Mouse (Mus musculus): ENCODE measurements around the gene Adrm1.
A peak's percentile ranks its signal among the peaks of the same experiment; 100 is the strongest.

The Adrm1 gene

DNA sequence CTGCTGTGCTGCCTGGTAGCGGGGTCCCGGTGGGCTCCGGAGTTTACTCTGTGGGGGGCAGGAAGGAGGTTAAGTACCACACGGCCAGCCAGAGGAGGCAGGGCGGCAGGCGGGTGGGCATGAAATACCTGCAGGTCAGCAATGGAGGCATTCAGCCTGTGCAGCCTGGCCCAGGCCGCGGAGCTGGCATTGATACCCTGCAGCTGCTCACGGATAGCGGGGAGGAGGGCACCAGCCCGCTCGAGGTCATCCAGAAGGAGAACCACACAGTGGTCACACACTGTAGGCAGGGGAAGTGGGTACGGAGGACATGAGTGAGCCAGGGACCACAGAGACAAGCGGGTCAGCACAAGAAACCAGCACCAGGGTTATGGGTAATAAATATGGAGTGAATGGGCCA lies 14.4 kb downstream of the Adrm1 start:
- no peak for DNase-seq

GRCm38 (mm10) chr2:180187362-180187761 lies 16.1 kb downstream of the Adrm1 start:
- no peak for DNase-seq

GRCm38 (mm10) chr2:180196610-180197322 lies 25.5 kb downstream of the Adrm1 start:
- DNase-seq, result no peak

GRCm38 (mm10) chr2:180197323-180198037 lies 26.2 kb downstream of the Adrm1 start:
- DNase-seq, result no peak

DNA sequence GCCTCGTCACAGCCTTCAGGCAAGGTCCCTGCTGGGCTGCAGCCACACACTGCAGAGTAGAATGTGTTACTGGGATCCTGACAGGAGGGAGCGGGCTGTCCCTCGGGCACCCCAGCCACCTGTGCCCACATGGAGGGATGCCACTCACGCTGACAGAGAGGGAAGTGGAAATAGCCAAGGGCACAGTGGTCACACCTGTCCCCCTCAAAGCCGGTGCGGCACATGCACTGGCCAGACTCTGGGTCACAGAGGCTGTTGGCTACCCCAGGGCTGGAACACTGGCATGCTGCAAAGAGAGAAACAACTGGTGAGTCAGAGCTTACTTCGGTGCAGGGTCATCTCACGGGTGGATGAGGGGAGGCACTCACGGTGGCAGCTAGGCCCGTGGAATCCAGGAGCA lies 27.5 kb downstream of the Adrm1 start:
- no peak for DNase-seq

DNA sequence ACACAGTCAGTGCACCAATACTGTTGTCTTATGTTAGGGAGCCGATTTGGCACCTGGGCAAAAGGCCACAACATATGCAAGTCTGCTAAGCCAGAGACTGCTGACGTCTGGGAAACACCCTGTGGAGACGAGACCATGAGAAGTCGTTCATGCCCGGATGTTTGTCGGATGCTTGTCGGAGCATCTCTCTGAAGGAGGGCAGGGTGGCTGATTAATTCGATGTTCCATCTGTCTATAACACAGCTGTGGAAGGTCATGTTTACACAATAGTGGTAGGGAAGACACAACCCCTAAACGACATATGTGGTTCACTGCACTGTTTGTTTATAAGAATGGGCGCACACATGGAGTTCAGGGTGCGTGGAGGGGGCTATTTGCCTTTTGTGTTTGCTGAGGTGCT lies 29.4 kb downstream of the Adrm1 start:
- DNase-seq, result no peak

DNA sequence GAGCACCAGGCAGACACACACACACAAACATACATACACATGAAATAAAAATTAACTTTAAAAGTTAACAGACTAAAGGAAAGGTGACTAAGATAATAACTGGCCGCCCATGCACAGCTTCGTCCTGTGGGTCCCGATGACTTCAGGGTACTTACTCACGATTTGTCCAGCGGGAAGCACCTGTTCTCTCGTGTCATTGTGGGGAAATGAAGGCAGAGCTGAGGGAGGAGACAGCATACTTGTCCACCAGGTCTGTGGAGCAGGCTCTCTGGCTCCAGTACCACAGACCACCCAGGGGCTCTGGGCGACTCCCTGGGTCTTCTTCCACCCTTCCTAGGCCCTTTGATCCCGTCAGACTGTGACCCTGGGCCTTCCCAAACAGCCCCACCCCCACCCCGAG lies 30.0 kb downstream of the Adrm1 start:
- DNase-seq, result no peak

DNA sequence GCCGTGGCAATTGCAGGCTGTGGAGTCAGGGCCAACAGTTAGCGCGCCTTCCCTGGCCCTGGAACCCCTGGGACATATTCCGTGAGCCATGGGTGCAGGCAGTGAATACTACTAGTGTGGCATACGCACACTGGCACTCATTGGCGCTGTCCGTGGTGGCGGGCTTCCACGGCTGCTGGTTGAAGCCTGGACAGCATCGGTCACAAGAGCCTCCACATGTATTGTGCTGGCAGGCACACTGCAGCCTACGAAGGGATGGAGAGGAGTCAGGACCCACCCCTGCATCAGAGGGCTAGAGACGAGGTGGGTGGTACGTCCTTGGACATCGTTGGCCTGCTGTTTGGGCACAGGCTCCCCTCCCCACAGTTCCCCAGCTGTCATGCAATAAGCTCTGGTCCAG lies 31.0 kb downstream of the Adrm1 start:
- DNase-seq, result no peak

- DNase-seq, result no peak
Observed at GRCm38 (mm10) chr2:180202805-180203204, 31.5 kb downstream of the Adrm1 start.

DNA sequence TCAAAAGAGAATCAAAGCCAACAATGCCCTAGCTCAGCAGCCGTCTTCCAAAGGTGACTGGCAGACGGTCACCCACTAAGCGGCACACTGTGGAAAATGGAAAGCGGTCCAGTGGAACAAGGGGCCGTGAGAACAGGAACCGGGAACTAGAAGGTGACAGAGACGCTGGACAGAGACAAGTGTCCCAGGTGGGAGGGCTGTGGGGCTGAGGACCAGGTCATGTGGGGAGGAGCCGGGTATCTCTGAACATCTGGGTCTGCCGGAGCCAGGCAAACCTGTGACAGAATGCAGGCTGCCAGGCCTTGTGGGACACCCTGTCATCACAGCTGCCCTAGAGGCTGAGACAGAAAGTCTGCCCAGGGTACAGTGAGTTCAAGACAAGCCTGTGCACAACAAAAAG lies 33.2 kb downstream of the Adrm1 start:
- DNase-seq, result no peak

DNA sequence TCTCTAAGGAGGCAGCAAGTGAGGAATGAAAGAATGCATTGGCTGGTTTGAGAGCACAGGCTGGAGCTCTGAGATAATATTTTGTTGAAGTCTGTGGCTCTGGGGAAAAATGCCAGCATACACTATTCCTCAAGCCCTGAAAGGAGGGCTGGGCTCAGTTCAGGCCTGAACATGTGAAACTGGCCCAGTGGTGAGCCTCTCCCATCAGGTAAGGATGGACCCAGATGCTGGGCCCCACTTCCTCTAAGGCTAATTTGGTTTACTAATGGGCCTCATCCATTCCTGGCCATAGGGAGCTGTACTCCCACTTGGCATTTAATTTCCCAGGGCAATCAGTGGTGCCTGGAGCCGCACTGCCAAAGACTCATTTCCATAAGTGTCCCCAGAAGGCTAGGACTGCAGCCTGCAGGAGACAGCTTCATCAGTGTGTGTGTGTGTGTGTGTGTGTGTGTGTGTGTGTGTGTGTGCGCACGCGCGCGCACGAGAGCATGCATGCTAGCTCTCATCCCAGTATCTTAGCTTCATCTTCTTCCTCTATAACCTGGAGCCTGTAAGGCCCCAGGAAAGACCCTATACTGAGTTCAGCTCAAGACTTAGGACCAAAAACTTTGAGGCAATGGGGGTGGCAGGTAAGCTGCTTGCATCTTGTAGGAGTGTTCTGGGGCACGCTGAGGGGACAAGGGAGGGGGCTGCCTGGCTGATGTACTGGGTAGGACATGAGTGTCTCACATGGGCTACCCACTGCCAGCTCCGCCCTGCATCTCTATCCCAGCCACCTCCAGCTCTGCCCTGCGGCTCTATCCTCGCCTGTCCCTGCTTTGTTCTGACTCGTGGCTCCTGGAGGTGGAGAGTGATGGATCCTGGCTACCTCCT lies 34.0 kb downstream of the Adrm1 start:
- no peak for DNase-seq

- DNase-seq, result no peak
Observed at GRCm38 (mm10) chr2:180205956-180206280, 34.6 kb downstream of the Adrm1 start.

GRCm38 (mm10) chr2:180207840-180208239 lies 36.6 kb downstream of the Adrm1 start:
- no peak for DNase-seq

GRCm38 (mm10) chr2:180208976-180209375 lies 37.7 kb downstream of the Adrm1 start:
- DNase-seq, result no peak

- DNase-seq, result no peak
Observed at GRCm38 (mm10) chr2:180212255-180212654, 41.0 kb downstream of the Adrm1 start.

DNA sequence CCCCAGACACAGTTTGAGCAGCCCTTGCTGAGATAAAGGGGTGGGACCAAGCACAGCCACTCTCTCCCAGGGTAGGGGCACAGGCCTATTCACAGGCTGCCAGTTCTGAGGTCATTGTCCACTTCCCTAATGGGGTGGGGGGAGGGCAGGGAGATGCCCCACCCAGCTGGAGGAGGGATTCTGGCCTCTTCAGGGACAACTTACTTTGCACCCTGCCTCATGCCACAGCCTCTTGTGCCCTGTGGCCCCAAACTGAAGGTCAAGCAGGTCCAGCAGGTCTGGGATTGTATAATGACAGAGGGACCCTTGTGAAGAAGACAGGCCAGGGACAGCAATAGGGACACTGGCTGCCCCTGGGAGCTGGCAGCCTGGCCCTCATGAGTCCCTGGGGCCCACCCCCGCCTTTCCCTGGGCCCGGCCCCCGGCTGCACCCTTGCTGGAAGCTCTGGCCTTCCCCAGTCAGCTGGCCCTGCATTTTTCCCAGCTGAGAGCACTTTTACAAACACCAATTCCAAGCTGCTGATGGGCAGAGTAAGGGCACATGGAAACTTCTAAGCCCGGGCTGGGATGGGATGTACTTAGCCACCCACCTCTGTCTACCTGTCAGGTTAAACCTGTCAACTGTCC lies 43.2 kb downstream of the Adrm1 start:
- no peak for DNase-seq

DNA sequence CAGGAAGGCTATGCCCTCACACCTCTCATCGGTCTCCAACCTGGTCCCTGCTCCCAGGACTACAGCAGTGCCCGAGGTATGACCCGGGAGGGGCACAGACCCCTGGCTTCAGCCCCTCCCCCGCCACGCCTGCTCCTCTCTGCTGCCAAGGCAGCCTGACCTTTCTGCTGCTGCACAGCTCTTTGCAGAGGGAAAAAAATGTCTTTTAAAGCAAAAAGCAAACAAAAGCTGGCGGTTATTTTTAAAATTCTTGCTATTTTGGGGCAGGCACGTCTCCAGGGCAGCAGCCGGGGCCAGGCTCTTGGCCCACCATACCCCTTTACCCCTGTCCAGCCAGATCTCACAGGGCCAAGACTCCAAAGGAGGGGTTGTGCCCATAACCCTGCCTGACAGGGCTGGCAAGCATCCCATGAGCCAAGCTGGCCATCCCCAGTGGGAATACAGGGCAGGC lies 43.8 kb downstream of the Adrm1 start:
- DNase-seq, result no peak

GRCm38 (mm10) chr2:180215951-180216350 lies 44.7 kb downstream of the Adrm1 start:
- no peak for DNase-seq

GRCm38 (mm10) chr2:180216921-180217320 lies 45.6 kb downstream of the Adrm1 start:
- DNase-seq, result no peak

GRCm38 (mm10) chr2:180217587-180217986 lies 46.3 kb downstream of the Adrm1 start:
- DNase-seq, result peak; percentile 40

- no peak for DNase-seq
Observed at GRCm38 (mm10) chr2:180218241-180218640, 47.0 kb downstream of the Adrm1 start.

GRCm38 (mm10) chr2:180218677-180219076 lies 47.4 kb downstream of the Adrm1 start:
- DNase-seq, result no peak
